Mouse (Mus musculus) ovary, postnatal 14 days (tissue): ENCODE measurements around the gene Ociad2.

Experiments used
- DNase-seq: peaks from one replicate; pipeline ENCODE4 v3.0.0; 2022; ENCODE audit warnings: low spot score

Gene Ociad2

DNA sequence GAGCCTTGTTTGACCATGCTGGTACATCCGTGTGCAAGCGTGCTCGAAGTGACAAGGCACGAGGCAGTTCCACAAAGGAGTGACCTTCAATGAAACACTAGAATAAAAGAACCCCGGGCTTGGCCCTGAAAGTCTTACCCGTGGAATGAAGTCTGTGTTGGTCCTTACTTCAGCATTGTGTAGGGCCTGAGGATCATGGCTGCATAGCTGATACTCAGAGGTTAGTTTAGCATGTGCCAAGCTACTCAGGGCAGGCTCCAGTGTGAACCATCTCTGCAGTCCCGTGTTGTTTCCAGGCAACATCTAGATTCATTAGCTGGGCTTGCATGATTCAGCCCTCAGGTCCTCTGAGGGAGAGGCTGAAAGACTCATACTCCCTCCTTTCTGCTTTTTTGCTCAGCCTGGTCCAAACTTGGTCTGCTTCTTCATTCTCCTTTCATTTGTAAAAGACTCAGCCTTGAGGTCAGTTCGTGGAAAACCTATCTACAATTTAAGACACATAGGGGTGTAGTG is at the start of gene Ociad2:
TSS of gene Ociad2 (minus strand) at position 306 of the 513 bp plus-strand sequence.
- no peak for DNase-seq

DNA sequence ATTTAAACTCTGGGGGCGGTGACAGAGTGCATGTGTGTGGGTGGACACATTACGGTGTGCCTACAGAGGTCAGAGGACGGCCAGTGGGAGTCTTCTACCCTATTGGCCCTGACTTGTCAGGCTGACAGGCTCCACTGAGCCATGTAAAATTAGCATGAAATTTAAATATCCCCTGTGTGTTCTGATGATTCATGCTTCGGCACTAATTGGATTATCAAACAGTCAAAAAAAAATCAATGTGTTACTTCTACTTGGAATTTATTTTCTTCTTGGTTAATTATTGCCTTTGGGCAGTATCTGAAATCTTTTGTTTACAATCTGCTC is 42.8 kb upstream of the Ociad2 start:
- DNase-seq, result no peak

DNA sequence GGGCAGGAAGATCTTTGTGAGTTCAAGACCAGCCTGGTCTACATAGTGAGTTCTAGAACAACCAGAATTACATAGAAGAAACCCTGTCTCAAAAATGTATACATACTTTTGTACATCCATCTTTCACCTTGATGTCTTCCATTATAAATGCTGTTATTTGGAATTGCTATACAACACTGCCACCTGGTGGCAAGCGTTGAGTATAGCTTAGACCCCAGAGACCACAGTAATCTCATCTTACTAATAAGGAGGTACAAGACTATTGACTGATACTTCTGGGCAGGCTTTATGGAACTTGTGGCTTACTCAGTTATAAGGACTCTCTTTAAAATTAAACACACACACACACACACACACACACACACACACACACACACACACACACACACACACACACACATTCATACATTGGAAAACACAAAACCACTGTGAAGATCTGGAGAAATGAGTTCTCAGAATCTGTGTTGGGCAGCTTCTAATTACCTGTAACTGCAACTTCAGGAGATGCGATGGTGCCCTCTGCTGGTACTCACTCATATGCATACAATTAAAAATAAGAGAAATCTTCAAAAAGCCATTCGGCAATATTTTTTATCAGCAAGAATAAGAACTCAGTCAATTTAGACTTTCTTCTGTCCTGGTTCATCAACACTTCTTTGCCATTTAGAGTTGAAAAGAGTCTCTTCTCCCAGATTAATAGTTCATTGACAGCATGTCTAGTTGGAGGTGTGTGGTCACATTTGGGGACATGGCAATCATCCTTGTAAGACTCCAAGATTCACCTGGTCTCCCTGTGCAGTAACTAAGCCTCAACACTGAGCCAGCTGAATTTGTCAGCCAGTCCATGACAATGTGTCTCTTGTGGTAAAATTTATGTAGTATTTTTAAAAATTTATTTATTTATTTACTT is 42.2 kb upstream of the Ociad2 start:
- peak; percentile 57 for DNase-seq

DNA sequence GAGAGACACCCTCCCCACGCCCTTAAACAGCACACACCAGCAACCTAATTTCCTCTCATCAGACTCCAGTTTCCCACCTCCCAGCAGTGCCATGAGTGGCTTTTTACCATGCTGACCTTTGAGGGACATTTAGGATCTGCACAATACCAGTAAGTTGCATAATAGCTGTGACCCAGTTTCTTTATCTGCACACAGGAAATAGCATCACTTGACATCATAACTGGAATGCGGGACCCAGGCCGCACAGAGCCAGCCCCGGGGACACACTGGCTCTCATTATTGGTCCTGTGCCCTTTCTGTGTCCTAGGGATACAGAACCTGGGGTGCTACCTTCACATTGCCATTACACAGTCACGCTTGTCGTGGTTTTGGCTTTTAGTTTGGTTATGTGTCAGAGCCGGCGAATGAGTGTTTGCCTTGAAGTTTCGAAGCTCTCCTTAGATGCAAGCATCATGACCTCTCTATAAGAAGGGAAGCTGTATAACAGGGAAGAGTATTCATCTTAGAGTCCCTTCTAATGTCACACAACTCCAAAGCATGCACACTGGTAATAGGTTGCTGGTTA is 41.2 kb upstream of the Ociad2 start:
- no peak for DNase-seq

DNA sequence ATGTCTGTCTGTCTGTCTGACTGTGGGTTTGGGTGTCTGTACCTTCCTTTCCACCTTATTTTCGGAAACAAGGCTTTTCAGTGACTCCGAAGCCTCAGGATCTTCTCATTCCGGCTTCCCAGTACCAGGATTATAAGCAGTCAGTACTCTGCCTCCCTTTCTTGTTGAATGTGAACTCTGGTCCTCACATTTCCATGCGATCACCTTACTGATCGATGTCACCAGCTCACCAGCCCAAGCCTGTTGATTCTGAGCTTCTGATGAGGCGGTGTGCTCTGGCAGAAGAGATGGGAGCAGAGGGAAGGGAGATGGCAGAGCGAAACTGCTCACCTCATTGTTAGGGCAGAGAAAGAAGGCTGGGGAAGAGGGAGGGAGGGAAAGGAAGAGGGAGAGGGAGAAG is 40.7 kb upstream of the Ociad2 start:
- no peak for DNase-seq

DNA sequence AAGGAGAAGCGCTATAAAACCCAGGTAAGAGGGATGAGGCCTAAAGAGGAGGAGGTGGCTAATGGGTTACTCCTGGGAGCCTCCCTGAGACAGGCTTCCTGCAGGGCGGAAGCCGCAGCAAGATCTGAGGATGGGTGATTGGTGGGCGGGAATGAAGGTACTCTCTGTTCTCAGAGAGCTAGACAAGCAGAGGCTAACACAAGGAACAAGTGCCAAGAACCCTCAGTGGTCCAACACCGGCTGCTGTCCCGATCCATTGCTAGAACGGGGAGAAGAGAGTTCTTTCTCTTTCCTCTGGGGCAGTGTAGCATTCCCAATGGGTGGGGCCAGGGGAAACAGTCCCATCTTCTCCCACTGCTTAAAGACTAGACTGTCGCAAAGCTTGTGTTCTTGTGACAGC is 40.0 kb upstream of the Ociad2 start:
- no peak for DNase-seq

DNA sequence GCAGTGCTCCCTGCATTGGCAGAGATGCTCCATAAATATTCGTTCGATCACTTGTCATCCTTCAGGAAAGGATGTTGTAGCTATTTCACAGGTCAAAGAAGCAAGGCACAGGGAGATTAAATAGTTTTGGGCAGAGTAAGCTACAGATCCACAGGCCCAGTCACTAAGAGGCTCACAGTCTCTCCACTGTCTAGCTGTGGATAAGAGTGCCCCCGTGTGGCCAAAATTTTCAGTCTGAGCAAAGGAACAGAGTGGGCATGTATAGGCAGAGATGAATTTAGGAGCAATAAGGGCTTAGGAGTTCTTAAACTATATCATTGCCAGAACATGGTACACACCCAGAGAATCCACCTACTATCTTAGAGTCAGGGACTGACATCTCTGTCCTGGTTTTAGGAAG is 39.1 kb upstream of the Ociad2 start:
- peak; percentile 87 for DNase-seq

DNA sequence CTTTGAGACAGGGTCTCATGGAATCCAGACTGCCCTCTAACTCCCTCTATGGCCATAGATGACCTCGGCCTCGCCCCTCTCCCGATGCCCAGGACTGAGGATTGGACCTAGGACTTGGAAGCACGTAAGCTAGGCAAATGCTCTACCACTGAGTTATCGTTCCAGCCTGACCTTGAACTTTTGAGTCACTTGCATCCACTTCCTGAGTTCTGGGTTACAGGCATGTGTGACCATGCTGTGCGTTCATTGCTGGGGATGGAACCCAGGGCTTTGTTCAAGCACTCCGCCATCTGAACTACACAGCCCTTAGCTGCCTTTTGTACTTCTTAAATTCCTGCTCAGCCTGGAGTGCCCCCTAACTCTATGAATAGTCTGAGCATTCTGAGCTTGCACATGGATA is 35.7 kb upstream of the Ociad2 start:
- no peak for DNase-seq

DNA sequence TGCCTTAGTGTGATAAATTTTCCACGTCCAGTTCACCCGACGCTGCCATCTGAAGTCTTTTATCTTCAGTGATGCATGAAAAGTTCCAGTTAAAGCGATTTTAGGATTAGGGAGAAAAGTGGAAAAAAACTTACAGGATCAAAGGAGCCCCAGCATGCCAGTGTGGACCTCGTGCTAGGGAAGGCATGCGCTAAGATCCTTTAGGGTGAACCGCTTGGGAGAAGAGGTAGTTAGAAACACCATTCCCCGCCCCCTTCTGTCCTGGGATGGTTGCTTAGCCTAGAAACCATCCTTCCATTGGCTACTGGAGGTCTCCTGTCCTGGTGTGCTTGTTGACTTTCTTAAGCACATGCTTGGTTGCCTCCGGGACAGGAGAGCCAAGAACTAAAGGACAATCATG is 35.2 kb upstream of the Ociad2 start:
- no peak for DNase-seq

DNA sequence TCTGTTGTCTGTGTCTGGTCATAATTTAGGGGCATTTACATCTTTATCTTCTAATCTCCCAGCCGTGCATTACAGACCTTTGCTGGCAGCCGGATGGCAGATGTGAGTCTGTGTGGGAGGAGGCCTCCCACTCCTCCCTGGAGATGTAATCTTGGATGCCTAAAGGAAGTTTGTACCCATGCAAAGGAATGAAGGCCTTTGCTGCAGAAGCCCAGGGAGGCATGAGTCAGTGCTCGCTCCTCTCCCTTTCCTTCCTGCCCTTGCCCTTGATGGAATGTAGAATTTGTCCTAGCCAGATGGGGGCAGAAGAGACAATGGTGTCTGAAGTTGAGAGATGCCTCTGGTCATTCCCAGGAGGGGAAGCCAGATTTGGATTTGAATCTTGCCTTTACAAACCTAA is 32.4 kb upstream of the Ociad2 start:
- DNase-seq, result no peak

DNA sequence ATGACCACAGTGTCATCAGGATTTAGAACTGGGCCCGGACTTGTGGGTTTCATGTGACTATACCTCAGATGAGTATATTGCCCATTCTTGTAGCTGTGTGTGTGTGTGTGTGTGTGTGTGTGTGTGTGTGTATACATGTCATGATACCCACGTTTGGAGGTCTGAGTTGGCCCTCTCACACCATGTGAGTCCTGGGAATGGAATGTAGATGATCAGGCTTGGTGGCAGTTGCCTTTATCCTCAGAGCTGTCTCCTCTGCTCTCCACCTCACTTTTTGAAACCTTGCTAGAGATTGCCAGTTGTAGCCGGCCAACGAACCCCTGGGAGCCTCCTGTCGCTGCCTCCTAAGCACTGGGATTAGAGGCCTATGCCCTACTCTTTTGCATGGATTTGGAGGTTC is 31.8 kb upstream of the Ociad2 start:
- no peak for DNase-seq

DNA sequence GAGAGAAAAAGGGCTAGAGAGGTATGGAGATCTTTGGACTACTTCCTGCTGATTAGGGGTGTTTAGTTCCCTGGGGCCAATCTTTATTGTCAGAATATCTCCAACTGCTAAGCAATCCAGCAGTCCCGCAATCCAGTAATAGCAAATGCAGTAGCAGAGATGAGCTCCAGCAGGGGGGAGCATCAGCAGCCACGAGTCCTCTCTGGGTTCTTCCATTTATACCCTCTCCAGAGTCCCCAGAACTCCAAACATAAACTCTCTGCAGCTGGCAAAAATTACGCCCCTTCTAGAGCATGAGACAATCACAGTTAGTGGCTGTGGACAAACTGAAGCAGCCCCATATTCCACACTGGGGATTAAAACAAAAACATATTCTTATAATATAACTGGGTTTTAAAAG is 28.9 kb upstream of the Ociad2 start:
- DNase-seq, result no peak

DNA sequence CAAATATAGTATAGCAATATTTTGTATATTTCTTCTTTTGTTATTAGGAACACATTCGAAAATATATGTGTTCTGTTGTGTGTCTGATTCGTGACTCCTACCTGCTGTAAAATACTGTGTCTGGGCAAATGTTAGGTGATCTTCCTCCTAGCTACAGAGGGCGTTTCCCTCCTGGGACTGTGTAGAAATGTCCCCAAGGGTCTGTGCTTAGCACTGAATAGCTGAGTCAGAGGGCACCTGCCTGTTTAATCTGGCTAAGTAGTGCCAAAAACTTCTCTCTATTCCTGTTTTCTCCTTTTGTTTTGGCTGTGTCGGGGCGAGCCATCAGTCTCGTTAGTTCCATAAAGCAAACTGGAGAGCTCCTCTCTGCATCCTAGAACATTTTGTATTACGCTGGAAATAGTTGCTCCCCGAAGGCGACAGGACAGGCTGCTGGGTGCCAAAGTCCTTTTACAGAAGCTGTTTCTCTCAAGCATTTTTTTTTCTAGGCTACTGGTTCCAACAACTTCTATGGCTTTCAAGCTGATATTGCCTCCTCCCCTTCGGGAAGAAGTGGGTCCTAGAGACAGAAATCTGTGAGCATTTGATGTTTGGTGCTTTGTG is 28.1 kb upstream of the Ociad2 start:
- no peak for DNase-seq

DNA sequence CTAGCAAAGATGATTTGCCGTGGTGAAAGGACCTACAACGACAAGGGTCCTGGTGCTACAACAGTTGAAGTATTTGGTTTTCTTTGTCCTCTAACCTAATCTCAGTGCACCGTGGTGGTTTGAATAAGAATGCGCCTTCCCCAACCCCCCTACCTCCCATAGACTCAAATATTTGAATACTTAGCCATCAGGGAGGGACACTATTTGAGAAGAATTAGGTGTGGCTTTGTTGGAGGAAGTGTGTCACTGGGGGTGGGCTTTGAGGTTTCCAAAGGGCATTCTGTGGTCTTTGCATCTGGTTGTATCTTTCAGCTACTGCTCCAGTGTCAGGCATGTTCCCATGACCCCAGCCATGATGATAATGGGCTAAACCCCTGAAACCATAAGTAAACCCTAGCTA is 27.1 kb upstream of the Ociad2 start:
- no peak for DNase-seq

DNA sequence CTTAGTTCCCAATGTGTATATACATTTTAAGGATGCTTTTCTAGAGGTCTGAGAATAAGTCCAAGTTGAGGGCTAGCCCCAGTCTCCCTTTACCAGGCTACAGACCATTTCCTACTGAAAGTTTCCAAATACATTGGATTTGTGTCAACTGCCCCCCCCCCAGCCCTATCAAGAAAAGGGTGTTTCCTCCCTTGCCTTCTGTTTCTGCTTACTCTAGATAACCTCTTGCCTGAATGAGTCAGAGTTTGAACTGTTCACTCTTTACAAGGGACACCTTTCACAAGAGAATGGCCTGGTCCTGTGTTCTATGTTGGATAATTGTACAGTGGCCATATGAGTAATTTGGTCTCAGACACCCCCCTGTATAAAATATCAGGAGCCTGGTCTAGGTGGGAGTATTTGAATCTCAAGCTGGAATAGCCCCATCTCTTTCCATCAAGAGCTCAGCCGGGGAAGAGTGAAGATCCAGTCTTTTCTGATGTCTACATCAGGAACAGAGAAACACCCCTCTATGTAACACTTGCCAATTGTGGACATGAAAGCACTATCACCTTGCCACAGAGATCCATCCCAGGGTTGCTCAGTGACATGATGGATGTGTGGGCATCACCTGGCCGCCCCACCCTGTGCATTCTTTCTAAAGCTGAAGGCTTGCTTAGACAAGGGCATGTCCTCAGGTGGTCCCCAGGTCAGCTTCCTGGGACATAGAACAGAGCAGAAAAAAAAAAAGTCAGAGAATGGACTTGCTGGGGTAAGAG is 23.5 kb upstream of the Ociad2 start:
- DNase-seq, result no peak

DNA sequence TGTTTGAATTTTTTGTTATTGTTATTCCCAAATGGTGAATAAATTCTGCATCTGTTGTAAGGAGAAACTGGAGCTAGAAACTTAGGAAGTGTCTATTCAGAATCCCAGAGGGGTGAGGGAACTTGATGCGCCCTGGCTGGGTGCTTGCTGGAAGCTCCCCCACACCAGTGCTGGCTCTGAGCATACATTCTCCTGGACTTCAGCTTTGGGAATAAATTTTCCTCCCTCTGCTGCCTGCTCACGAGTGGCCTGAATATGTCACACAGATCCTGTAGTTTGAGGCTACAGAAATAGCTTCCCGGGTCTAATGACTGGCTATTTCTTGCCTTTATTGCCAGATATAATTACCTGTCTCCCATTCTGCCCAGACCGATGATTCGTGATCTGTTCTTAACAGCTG is 22.0 kb upstream of the Ociad2 start:
- DNase-seq, result no peak

DNA sequence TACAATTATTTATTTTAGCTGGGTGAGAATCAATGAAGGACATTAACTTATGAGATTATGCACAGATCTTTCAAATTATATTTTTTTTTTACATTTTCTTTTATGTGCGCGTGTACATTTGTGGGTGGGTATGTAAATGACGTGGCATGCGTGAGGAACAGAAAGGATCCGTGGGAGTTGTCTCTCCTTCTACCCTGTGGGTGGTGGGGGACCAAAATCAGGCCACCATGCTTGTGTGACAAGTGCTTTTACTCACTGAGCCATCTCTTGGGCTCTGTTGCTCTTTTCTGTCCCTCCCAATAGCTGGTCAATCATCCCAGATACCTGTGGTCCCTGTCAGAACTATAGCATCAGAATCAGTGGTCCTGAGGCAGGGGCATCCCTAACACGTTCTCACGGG is 21.5 kb upstream of the Ociad2 start:
- DNase-seq, result no peak

DNA sequence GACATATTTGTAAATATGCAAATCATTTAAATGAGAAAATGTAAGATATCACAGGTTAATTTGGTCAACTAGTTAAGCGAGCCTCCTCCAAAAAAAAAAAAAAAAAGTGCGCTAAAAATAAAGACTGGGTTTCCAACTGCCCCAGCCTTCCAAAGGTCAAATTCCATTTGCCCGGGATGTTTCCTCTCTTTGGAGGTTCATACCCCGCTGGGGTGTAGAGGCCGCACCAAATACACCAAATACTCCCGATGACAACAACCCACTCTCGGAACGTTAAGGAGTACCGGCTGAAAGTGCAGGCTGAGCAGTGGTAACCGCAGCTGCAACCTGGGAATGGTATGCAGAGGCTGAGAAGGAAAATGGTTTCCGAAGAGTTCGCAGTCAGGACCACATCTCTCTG is 19.4 kb upstream of the Ociad2 start:
- no peak for DNase-seq

DNA sequence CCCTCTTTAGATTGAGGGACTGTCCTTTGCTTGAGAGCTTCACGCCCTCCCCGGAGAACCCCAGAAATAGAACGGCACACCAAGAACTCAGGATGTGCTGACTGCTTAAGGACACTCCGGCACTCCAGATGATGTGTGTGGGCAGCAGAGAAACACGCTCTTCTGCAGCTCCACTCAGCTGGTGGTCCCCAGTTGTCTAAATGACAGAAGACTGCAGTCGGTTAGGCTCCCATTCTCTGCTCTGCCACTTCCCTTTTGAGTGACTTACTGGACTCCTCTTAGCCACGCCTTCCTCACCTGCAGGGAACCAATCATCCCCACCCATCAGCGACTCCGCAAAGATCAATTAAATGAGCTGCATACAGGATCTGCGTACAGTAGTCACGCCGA is 18.9 kb upstream of the Ociad2 start:
- DNase-seq, result no peak

DNA sequence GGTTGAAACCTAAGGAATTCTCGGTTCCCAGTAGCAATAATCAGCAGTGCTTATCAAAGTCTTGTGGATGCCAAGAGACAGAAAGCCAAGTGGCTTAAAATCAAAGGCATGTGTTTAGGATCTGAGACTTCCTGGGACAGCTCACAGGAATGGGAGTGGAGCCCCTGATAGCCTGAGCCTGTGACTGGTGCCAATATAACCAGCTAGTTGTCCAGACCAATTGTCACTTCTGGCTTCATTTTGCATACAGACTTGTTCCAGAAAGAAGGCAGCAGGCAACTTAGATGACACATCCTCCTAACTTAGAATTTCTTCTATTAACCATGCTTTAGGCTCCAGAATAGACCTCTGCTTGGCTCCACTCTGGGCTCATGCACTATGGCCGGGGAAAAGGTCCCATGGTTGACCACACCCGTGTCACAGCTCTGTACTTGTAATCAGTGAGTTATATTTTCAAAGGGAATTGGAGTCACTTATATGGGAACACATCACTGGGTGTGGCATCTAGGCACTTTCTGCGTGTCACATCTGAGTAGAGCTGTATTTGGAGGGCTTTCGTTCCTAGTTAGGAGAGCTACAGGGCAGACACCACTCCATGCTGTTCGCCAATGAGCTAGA is 18.4 kb upstream of the Ociad2 start:
- DNase-seq, result no peak

DNA sequence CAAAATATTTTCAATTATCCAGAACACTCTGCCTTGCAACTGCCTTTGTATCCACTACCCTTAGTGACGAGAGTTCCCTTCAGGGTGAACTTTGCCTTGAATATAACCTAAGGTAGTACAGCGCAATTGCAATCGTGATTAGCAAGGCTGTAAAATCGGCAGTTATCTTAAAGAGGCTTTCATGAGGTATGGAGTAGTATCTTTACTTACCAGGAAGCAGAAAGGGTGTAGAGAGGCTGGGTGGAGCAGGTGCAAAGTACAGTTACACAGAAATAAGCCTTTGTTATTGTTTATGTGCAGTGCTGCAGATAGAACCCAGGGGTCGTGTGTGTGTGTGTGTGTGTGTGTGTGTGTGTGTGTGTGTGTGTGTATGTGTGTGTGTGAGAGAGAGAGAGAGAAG is 14.6 kb upstream of the Ociad2 start:
- DNase-seq, result no peak

DNA sequence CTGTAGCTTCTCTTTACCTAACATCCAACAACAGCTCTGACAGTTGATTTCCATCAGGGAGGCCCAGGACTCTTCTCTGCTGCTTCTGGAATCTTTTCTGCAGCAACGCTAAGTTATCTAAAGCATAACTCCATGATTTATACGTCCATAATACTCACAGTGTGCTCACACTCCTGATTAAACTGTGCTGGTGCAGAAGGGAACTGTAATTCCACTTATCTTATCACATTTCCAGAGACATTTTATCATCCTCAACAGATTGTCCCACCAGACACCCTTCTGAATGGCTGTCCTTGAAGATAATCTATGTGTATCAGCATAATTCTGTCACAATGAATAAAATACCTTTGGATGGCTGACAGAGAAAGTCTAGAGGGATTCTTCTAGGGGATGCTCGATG is 13.2 kb upstream of the Ociad2 start:
- no peak for DNase-seq
